Mouse (Mus musculus): Measurements from ENCODE around the gene Ano10.

DNA sequence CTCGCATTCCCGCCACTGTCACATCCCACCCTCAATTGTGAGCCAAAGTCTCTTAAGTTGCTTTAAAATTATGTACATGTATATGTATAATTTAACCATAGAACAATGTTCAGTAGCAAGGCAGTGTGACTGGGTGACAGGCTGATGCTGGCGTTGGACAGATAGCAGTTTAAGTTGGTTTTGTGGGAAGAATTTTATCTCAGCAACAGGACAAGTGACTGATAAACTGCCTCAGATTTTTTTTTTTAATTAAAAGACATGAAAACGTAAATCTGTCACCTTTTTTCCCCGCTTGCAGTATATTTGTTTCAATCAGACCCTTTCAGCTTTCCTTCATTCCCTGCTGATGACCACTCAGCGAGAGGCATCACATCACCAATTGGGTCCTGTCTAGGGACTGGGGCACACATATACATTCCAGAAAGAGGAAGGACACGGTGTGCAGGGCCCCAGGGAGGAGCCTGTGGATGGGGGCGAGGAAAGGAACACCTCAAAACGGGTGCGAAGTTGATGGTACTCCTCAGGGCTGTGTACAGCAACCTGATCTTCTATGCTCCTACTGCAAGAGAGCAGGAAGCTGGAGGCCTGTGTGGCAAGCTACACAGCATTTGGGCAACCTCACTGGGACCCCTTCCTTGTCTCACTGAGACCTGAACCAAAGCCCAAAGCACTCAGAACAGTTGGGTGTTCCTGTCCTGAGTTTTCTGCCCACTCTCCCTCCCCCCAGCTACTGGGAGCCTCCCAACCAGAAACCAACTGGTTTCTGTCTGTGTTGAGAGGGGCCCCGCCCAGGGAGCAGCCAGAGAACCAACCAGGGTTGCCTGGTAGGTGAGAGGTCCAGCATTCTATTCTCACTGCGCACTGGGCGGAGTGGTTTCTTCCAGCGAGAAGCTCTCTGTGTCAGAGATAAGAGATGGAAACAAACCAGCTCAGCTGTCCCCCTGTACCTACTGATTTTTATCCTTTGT lies 15.1 kb upstream of the Ano10 start:
- TF ChIP-seq POLR2A (IDR thresholded peaks at IDR 0.05; ENCODE audit: borderline replicate concordance, control insufficient read depth, low read depth, low read length) (no peak), CTCF (IDR thresholded peaks at IDR 0.05; ENCODE audit: control insufficient read depth, insufficient read depth, low read length) (no peak)

Data from bone marrow, adult 2 months (tissue).